Mouse (Mus musculus) spleen, adult 2 months (tissue): ENCODE measurements at regions not wholly inside any gene's neighbourhood (a gene's known extent, or its start where the extent isn't known, plus 50 kb on each side); places are given as distances from the start of the nearest gene placed in this dataset.

Experiments
- CTCF ChIP-seq: fragments of 200-500 bp; IDR thresholded peaks from 2 replicates; pipeline ENCODE4 v1.5.1; 2011; ENCODE audit warnings: mild to moderate bottlenecking, inconsistent platforms; ENCODE audit not compliant: insufficient read depth, insufficient read length, insufficient replicate concordance; ENCODE audit errors: extremely low read depth
- POLR2A ChIP-seq: fragments of 200-500 bp; IDR thresholded peaks from 2 replicates; pipeline ENCODE4 v1.6.1; 2011; ENCODE audit warnings: low read depth, low read length, inconsistent platforms

- no peak for TF ChIP-seq CTCF
- TF ChIP-seq POLR2A = no peak
Measured at GRCm38 (mm10) chr6:31284390-31284789, 114.1 kb upstream of the Mkln1 start.
